Mouse (Mus musculus) CH12F3 (cell line): ENCODE measurements around the gene Atg10.

Experiments
- in situ Hi-C: fragments of 300-500 bp; cut with MboI; formaldehyde crosslinking; loops from 2 replicates; pipeline ENCODE4 v1.14.3; 2020; ENCODE audit warnings: low sequenced_read_pairs

Atg10 gene

GRCm38 (mm10) chr13:91178428-91179160 lies 45.2 kb downstream of the Atg10 start:
- in situ Hi-C loops, result no loop called here

GRCm38 (mm10) chr13:91175347-91175746 lies 48.4 kb downstream of the Atg10 start:
- in situ Hi-C loops, result no loop called here

GRCm38 (mm10) chr13:91171766-91172491 lies 51.8 kb downstream of the Atg10 start:
- in situ Hi-C loops, result no loop called here

GRCm38 (mm10) chr13:91171205-91171604 lies 52.6 kb downstream of the Atg10 start:
- in situ Hi-C loops, result no loop called here

GRCm38 (mm10) chr13:91169529-91170319 lies 54.0 kb downstream of the Atg10 start:
- in situ Hi-C loops, result no loop called here

GRCm38 (mm10) chr13:91168486-91168885 lies 55.3 kb downstream of the Atg10 start:
- in situ Hi-C loops, result no loop called here

- in situ Hi-C loops, result no loop called here
Observed at GRCm38 (mm10) chr13:91167561-91167960, 56.2 kb downstream of the Atg10 start.

GRCm38 (mm10) chr13:91166286-91166685 lies 57.5 kb downstream of the Atg10 start:
- in situ Hi-C loops, result no loop called here

GRCm38 (mm10) chr13:91165200-91165599 lies 58.6 kb downstream of the Atg10 start:
- in situ Hi-C loops, result no loop called here

GRCm38 (mm10) chr13:91163292-91163691 lies 60.5 kb downstream of the Atg10 start:
- in situ Hi-C loops, result no loop called here

GRCm38 (mm10) chr13:91162452-91162851 lies 61.3 kb downstream of the Atg10 start:
- in situ Hi-C loops, result no loop called here

GRCm38 (mm10) chr13:91160616-91161015 lies 63.2 kb downstream of the Atg10 start:
- in situ Hi-C loops, result no loop called here

- in situ Hi-C loops, result no loop called here
Observed at GRCm38 (mm10) chr13:91159881-91160280, 63.9 kb downstream of the Atg10 start.

- in situ Hi-C loops, result no loop called here
Observed at GRCm38 (mm10) chr13:91157941-91158340, 65.8 kb downstream of the Atg10 start.

GRCm38 (mm10) chr13:91157429-91157828 lies 66.3 kb downstream of the Atg10 start:
- in situ Hi-C loops, result no loop called here

- in situ Hi-C loops, result no loop called here
Observed at GRCm38 (mm10) chr13:91156949-91157348, 66.8 kb downstream of the Atg10 start.

- in situ Hi-C loops, result no loop called here
Observed at GRCm38 (mm10) chr13:91156308-91156707, 67.5 kb downstream of the Atg10 start.

- in situ Hi-C loops, result no loop called here
Observed at GRCm38 (mm10) chr13:91155429-91156207, 68.2 kb downstream of the Atg10 start.

- in situ Hi-C loops, result no loop called here
Observed at GRCm38 (mm10) chr13:91154622-91155021, 69.1 kb downstream of the Atg10 start.

GRCm38 (mm10) chr13:91136337-91136736 lies 87.4 kb downstream of the Atg10 start:
- in situ Hi-C loops, result no loop called here
